Mouse (Mus musculus) CH12F3 (cell line): ENCODE results near the gene Ccna2.
"Not testable (repeated sequence)": the region's sequence is repeated elsewhere in the genome, so short reads cannot be mapped to it uniquely, and the experiment has no call there.

Source experiments
- in situ Hi-C: fragments of 300-500 bp; cut with MboI; formaldehyde crosslinking; loops from 2 replicates; pipeline ENCODE4 v1.14.3; 2020; ENCODE audit warnings: low sequenced_read_pairs

Ccna2 gene

DNA sequence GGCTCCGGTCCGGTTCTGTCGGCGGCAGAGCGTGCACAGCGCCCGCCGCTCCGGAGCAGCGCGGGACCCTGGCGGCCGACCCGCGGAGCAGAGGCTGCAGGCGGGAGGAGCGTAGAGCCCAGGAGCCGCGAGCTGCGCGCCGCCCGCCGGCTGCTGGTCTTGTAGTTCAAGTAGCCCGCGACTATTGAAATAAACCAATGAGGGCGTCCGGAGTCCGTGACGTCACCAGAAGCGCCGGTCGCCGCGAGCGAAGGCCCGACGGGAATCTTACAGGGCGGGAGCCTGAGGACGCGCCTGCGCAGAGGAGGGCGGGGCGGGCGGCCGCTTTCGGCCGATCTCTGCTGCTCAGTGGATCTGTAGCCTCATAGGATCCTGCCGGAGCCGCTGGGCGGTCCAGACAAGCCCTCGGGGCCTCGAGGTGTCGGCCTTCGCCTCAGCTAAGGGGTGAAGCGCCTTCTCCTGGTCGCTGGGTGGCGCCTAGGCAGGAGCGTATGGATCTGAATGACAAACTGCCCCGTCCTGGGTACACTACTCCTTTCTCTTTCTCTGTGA is at the start of gene Ccna2:
TSS of gene Ccna2 (minus strand) at position 324 of the 552 bp plus-strand sequence.
- in situ Hi-C loops, result no loop called here

DNA sequence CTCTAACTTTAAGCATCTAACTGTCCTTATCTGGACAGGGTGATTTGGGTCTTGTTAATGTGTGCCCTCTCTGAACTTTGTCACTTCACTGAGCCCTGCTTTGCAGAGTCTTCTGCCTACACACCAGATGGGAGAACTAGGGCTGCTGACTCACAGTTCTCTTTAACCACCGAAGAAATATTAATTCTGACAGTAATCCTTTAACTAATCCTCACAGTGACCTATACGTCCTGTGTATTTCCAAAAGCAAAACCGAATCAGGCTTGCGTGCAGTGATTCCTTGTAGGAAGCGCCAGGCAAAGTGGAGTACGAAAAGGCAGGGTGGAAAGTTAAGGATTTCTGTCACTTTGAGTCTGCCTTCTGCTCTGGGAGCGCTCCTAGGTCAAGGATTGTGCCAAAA is 46.2 kb upstream of the Ccna2 start:
- in situ Hi-C loops, result no loop called here

DNA sequence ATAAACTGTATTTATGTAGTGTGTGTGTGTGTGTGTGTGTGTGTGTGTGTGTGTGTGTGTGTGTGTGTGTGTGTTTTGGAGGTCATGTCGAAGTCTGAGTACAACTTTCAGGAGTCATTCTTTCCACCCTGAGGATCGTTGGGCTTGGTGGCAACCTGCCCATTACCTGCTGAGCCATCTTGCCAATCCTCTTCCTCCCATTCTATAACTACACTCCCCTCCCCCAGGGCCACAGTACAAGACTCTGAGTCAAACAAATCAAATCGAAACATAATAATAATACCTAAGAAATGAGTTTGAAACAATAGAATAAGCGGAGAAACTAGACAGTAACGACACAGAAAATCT is 41.9 kb upstream of the Ccna2 start:
- in situ Hi-C loops, result no loop called here

DNA sequence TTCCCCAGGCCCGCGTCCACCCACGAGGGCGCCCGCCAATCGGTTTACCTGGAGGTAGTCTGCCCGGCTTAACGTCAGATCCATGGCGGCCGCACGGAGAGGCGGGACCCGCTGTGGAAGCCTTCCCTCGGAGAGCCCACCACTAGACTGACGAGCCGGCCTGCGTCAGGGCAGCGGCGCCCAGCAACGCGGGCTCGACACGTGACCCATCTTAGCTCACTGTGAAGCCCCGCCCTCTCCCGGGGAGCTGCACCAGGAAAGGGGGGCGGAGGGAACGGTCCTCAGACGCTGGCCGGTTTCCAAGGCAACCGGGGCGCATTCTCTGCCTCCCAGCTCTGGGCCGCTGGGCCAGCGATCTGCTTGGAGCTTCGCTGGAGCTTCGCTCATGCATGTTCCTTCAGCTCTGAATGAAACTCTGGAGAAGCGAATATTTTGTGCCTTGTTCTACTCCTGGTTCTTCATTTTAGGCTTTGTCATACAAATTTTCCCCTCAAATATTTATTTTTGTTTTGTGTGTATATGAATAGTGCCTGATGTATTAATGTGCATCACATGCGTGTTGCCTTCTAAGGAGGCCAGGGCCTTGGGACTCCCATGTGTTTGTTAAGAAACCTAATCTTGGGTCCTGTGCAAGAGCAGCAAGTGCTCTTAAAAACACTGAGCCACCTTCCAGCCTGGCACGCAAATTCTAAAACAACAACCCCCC is 41.4 kb upstream of the Ccna2 start, which contains the start of gene Bbs7:
TSS of gene Bbs7 (minus strand) at position 276 of the 706 bp plus-strand sequence.
- in situ Hi-C loops, result no loop called here

DNA sequence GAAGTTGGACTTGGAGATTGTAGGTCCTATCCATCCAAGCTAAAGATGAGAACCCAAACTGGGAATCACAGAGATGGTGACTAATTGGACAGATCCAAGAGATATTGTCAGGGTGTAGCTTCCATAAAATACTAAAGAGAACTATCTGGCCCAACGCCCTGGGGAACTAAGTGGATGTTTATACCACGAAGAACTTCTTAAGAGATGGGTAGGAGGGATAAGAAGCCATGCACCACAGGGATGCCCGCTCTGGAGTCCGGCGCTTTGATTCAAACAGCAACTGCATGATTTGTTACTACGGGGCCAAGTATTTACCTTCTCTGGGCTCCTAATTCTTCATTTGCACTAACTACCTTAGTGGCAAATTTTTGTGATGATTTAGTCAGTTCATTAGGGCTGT is 40.7 kb upstream of the Ccna2 start:
- in situ Hi-C loops, result no loop called here

DNA sequence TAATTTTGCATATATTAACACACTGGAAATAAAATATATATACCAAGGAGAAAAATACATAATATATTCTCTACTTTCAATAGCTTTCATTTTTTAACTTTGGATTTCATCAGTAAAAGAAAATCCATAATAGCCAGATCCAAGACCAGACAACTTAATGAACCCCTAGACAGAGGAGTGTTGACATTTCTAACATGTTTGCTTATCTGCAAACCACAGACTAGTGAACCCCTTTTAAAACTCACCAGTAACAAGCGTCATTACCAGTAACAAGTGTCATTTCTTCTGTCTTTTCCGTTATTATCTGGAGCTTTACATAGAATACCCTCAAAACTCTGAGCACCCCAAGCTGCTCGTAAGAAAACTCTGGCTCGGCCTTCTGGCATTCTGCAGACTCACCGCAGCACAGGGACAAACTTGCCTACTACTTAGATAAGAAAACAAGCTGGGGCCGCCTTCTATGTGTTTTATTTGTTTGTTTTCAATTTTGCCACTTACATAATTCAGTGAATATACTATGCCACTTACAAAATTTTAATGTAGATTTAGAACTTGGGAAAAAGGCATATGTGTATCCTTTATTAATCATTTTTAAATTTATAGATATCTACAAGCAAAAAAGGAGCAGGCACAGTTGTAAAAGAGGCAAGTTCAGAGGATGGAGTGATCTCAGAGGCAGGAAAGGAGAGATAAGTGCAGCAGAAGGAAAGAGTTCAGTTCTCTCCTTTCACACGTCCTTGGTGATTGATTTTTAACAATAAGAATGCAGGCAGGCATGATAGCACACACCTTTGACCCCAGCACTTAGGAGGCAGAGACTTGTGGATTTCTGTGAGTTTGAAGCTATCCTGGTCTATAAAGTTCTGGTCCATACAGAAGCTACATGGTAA is 34.2 kb upstream of the Ccna2 start:
- in situ Hi-C loops, result no loop called here

DNA sequence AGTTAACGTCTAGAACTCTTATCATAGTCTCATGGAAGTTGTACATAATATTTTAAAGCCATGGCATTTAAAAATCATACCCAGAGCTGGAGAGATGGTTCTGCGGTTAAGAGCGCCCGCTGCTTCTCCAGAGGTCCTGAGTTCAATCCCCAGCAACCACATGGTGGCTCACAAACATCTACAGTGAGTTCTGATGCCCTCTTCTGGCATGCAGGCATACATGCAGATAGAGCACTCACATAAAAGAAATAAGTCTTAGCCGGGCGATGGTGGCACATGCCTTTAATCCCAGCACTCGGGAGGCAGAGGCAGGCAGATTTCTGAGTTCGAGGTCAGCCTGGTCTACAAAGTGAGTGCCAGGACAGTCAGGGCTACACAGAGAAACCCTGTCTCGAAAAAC is 27.8 kb upstream of the Ccna2 start:
- in situ Hi-C loops, result not testable (repeated sequence)

DNA sequence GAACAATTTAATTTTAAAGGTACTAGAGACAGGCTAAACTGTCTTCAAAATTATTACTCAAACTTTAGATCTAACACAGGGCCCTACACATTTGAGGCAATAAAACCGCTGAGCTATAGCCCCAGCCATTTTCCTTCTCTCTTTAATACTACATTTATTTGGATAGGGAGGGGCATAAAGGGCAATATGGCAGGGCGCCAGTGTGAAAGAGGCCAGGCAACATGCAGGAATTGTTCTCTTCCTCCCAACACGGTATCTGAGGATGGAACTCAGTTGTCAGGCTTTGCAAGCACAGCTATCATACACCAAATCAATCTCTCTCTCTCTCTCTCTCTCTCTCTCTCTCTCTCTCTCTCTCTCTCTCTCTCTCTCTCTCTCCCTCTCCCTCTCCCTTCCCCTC is 26.9 kb upstream of the Ccna2 start:
- in situ Hi-C loops, result no loop called here

DNA sequence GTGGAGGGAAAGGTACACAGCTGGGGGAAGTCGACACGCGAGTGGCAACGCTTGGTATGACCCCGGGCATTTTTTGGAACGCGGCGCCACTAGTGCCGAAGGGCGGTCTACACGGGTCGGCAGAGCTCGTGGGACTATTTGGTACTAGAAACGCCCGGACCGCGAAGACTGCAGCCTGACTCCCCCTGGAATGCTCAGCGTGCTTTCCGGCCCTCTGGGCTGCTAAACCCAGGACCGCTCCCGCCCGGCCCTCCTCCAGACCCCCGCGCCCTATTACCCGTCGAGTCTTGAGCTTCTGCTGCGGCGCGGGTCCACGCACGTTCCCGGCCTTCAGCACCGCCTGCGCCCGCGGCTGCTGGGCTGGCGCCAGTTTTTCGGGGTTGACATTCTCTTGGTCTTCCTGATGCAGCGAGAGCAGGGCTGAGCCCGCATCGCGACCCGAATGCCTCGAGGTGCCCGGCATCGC is 556 bp downstream of the Ccna2 start:
- in situ Hi-C loops, result no loop called here

DNA sequence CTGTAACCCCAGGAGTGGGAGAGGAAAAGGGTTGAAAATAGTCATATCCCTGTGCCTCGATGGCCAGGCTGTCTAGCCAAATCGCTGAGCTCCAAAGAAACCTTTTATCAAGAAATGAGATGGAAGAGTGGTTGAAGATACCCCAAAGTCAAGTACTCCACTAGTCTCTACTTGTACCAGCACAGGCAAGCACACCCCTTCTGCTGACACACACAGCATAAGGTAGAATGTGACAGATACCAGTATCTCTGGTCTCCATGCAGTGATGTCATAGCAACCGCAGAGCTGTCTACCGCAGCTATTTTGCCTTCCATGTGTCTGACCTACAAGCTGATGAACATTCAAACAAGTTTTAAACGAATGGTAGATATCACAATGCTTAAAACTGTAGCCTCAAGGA is 2.1 kb downstream of the Ccna2 start:
- in situ Hi-C loops, result no loop called here

DNA sequence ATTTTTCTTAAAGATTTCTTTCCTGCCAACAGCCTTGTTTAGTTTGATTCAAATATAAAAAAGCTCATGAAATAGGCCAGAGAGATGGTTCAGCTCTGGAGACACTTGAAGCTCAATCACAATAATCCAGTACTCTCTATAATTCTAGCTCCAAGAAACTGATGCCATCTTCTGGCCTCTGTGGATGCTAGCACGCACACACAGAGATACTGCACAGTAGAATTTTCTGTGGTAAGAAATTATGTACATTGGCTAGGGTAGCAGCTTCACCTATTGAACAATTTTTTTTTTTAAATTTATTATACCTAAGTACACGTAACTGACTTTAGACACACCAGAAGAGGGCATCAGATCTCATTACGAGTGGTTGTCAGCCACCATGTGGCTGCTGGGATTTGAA is 8.3 kb downstream of the Ccna2 start:
- in situ Hi-C loops, result no loop called here

DNA sequence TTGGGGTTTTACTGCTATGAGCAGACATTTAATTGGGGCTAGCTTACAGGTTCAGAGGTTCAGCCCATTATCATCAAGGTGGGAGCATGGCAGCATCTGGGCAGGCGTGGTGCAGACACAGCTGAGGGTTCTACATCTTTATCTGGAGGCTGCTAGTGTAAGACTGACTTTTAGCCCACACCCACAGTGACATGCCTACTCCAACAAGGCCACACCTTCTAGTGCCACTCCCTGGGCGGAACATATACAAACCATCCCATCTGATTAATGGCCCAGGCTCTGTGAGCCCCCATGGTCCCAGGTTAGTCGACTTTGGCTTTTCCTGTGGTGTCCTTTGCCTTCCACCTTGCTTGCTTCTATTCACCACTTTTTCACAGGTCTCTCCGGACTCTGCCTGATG is 12.3 kb downstream of the Ccna2 start:
- in situ Hi-C loops, result no loop called here

DNA sequence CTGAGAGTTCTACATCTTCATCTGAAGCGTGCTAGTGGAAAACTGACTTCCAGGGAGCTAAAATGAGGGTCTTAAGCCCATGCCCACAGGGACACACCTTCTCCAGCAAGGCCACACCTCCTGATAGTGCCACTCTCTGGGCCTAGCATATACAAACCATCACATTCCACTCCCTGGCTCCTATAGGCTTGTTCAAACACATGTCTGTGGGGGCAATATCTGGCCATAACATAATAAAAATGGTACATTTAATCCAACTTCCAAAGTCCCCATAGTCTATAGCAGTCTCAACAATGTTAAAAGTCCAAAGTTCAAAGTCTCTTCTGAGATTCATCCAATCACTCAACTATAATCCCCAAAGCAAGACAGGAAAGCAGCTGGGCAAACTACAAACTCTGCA is 14.3 kb downstream of the Ccna2 start:
- in situ Hi-C loops, result no loop called here

DNA sequence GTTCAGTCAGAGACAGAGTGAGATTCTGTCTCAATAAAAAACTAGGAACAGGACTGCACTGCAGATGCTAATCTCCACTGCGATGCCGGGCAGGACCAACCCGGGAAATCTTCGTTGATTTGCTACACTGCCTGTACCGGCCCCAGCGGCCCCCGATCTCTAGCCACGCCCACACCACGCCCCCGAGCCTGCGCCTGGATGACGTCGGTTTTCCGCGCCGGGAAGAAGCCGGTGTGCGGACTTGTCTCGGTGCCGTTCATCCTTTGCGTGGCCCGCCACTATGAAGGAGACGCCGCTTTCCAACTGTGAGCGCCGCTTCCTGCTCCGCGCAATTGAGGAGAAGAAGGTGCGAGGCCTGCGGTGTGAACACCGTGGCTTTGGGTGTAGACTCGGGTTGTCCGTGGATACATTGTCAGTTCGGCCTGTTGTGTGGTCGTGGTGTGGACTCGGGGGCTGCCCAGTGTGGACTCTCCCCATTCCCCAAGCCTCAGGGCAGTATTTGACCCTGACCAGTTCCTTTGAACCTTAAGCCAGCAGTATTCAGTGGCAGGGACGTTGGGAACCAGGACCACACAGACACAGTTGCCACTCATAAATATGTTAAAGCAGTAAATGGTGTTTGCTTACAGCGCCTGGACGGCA is 19.4 kb downstream of the Ccna2 start, which contains the start of gene Exosc9:
TSS of gene Exosc9 (plus strand) at position 201 of the 642 bp plus-strand sequence.
- in situ Hi-C loops, result no loop called here

DNA sequence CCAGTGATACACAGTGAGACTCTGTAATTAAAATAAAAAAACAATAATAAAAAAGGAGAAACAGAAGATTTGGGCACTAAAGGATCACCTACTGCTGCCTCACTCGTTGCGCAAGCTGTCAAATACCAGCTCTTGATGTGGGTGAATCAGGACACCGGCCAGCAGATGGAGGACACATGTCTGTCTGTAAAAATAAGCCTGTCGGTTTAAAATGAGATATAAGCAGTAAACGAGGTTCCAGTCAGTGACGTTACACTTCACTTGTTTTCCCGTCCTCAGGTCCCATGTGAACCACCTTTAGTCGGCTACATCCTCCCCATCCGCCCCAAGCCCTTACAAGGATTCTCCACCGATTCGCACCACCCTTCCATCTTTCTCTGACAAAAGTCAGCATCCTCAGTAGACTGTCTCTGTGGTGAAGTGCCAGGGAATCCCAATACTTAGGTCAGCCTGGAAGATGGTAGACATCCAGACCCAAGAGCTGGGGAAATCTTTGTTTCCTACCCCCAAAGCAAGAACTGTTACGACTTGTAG is 20.0 kb downstream of the Ccna2 start:
- in situ Hi-C loops, result no loop called here

DNA sequence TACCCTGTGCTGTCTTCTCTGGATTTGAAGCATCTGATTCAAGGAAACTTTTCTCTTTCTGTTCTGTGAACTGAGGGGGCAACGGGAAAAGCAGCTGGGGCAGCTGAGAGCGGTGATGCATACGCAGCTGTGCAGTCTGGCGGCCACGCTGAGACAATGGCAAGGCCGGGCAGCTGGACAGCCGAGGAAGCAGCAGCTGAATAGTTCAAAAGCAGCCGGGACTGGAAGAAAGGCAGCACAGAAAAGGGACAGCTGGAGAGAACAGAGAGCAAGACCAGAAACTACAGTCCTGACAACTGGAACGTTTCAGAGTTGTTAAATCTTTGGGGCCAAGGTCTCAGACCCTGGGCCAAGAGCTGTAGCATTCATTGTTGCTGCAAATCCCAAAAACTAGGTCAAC is 20.6 kb downstream of the Ccna2 start:
- in situ Hi-C loops, result no loop called here

DNA sequence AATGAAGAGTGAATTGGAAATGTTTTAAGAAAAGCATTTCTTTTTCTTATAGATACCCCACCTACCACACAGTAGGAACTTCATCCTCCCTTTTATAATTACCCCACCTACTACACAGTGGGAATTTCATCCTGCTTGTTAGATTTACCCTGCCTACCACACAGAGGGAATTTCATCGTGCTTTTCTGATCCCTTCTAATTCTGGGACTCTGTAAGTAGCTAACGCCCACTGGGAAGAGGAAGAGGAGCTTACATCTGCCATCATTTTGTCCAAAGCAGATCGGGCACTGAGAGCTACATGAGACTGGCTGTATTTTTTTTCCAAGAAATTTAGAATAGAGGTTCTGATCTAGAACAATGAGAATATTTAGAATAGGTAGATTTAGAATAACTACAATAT is 27.0 kb downstream of the Ccna2 start:
- in situ Hi-C loops, result no loop called here

DNA sequence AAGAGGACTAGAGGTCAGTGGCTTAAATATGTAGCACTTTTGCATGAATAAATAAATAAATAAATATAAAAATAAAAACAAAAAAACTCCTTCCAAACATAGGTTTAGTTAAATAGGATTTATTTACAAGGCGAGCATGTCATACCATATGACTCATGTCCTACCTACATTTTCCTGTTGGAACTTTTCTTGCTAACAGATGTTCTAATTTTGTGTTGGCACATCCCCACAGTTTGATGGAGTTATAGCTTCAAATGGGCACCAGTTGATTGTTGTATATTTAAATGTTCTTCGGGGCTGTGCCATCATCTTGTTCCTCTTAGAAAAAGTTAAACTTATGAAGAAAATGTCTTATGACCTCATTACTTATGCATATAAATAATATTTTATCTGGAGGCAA is 30.6 kb downstream of the Ccna2 start:
- in situ Hi-C loops, result no loop called here

DNA sequence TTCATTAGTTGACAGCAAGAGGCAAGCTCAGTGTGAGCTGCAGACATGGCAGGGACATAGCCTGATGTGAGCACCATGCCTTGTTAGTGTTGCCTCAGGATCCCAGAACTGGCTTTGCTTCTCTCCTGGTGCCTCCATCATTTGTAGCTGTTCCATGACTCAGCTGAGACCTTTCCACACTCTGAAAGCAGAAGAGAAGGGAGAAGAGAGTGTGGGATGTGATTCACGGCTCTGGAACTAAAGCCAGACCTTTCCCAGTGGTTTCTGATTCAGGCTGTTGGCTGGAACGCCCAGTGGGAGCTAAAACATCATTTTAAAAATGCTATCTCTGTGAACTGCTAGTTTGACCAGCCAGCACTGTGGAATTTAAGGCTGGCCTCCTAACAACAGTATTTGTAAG is 31.2 kb downstream of the Ccna2 start:
- in situ Hi-C loops, result no loop called here

DNA sequence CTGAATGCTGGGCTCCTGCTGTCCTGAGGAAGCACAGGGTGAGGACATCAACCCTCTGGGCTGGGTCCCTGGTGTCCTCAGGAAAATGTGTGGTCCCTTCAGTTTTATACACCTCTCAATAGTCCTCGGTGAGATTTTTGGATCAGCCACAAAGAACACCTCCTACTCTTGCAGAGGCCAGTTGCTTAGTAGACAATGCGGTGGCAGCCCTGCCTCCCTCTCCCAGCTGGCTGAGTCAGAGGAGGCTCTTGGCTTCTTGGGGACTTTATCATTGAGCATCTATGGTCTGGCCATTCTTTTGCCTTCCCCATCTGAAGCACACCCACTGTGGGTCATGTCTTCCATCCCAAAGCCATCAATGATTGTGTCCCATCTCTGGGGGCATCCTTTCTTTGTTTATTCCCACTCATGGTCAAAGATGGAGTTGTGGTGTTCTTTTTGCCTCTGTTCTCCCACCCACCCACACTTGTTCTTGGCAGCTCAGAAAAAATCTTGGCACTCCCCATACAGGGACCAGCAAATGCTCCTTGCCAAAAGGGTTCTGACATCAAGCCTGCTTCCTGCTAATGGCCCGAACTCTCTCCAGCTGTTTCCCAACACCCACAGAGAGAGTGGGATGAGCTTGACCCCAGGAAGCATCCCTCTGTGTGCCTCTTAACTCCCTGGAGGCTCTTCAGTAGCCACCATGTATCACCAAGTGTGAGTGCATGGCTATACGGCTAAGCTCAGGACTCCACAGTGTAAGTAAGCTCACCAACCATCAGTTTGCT is 34.1 kb downstream of the Ccna2 start:
- in situ Hi-C loops, result no loop called here
